Mouse (Mus musculus): ENCODE measurements around the gene 4930518I15Rik.
"Not testable (repeated sequence)": the region's sequence is repeated elsewhere in the genome, so short reads cannot be mapped to it uniquely, and the experiment has no call there.

4930518I15Rik gene

DNA sequence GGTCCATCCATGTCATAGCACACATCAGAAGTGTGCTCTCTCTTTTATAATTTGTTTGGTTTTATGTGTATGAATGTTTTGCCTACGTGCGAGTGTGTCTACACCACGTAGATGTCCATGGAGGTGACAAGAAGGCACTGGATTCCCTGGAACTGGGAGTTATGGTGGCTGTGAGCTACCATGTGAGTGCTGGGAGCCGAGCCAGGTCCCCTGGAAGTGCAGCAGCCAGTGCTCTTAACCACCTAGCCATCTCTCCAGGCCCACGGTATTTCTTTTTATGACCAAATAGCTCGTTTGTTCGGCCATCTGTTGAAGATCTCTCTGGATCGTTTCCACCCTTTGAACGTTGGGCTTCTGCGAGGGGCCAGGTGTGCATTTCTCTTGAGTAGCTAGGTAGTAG lies 14.4 kb downstream of the 4930518I15Rik start:
- in situ Hi-C loops (cut with MboI): no loop called here

DNA sequence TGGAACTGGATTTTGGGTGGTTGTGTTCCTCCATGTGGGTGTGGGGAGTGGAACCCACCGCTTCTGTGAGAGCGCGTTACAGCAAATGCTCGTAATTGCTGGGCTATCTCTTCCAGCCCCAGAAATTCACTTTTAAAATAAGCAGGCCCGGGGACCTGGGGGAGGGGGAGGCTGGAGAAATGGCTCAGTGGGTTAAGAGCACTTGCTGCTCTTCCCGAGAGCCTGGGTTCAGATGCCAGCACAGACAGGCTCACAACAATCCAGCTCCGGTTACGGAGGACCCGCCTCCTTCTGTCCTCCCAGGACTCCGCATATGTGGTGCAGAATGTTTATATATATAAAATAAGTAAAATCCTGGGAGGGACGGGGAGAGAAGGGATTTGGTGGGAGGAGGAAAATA lies 15.0 kb downstream of the 4930518I15Rik start:
- in situ Hi-C loops (cut with MboI): no loop called here

DNA sequence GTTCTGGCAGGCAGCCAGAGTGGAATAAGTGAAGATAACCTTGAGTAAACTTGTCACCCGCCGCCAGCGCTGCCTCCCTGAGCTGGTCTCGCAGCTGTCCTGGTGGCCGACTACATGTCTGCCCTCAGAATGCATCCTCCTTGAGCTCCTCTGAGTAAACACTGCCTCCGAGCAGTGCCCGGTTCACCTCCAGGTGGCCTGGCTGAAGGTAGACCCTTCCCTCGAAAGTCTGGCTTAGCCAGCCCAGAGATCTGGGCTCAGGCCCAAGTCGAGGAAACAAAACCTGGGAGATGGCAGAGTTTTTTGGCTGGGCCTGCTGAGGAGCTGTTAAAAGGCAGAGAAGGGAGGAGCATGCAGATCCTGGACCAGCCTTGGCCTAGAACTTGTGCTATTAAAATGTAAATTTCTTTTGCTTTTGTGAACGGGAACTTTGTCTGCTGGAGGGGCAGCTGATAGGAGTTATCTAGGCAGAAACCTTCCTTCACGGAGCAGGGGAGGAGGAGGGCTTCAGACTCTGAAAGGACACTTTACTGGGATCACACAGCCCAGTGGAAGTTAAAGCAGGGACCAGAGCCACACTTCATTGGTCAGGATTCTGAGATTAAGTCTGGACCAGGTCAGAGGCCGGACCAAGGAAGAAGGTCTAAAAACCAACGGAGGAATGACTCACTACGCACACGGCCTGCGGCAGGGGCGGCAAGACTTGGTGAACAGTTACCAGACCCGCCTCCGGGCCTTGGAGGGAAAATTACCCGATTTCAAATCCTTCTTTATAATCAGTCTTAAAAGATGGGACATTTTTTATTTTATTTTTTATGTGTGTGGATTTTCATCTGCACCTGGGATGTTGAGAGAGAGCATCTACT lies 15.7 kb downstream of the 4930518I15Rik start:
- in situ Hi-C loops (cut with MboI): no loop called here

DNA sequence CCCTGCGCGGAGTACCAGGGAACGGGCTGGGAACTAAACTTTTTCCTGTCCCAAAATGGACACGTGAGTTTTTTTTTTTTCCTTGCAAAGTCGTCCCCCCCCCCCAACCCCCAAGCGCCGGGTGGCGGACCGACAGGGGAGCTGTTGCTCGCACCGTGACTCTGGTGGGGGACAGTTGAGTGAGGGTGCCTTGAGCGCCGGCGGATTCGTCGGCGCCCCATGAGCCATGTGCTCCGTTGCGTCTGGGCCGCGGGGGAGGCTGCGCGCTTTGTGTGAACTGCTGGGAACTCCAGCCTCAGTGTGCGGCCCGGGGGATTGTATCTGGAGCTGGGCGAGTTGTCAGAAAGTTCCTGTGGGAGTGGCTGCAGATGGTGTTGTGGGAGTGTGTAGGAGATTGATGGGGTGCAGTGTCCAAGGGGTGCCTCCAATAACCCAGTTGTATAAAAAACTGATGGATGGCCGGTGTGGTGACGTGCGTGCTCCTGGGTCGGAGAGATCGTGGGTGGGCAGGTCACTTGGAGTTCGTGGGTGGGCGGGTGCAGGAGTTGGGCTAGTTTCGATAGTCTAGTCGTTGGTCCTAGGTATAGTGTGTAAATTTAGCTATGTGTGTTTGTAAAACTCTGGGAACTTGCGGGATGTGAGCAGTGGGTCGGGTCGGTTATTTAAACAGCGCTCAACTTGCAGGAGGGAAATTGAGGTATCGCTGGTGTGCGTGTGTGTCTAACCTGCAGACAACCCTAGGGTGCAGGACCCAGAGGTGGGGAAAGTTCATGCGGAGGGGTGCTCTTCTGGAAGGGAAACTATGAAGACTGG lies 16.5 kb downstream of the 4930518I15Rik start:
- in situ Hi-C loops (cut with MboI): no loop called here

DNA sequence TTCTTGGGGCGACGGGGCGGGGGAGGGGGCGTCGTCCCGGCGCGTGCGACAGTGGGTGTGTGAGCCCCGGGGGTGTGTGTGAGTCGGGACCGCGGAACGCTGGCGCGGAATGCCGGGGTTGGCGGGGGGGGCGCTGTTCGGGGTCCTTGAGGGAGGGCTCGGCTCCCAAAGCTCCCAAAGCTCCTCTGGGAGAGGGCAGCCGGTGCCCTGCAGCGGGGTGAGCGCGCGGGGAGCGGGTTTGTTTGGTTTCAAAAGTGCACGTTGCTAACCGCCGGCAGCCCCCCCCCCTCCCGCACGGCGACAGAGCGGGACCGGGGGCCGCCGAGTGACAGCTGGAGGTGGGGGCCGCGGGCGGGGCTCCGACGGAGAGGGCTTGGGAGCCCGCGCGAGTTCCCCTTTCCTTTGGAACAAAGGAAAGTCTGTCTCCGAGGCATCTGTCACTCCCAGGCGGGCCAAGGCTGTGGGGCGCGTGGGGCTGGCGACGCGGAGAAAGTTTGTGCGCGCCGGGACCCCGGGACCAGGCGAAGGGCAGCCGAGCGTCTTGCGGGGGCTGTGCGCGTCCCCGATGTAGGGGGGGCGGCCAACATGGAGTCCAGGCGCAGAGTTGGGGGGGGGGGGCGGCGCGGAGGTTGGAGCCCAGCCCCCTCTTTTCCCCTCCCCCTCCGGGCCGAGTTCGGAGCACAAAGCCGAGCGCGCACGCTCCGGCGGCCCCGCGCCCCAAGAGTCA lies 17.3 kb downstream of the 4930518I15Rik start:
- in situ Hi-C loops (cut with MboI): no loop called here

DNA sequence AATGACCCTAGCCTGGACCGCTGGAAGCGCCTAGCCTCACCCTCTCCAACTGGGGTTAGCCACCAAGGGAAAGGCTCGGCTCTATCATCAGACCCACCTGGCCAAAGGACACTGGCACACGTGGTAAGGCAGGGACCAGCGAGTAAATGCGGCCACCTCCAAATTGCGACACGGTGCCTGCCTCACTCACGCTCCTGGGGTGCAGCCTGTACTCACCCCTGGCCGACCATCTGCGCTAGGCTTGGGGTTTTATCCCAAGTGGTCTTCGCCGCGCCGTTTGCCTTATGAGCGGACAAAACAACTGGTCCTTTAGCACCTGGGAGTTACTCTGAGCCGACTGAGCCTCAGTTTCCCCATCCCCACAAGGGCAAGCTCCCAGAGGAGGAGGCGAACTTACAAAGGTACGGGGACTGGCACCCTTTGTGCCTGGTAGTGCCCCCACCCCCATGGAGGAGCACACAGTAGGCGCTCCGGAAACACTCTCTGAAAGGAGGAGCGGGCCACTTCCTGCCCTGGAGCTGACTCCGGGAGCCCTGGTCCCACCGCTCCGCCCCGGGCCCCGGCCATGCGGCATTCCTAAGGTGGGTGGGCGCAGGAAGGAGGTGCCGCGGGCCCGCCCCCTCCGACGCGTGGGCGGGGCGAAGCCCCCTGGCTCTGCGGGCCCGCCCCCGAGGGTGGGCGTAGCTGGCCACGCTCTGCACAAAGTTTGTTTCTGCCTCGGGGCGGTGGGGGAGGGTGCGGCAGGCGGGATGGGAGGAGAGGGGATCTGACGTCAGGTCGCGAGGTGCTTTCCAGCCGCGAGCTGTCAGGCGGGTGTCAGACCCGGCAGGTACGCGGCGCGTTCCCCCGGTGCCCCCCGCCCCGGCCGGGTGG lies 18.2 kb downstream of the 4930518I15Rik start, which contains the start of gene Tgif2:
Gene Tgif2, plus strand, starts transcription at position 689 of the 873 bp plus-strand sequence.
- in situ Hi-C loops (cut with MboI): no loop called here

DNA sequence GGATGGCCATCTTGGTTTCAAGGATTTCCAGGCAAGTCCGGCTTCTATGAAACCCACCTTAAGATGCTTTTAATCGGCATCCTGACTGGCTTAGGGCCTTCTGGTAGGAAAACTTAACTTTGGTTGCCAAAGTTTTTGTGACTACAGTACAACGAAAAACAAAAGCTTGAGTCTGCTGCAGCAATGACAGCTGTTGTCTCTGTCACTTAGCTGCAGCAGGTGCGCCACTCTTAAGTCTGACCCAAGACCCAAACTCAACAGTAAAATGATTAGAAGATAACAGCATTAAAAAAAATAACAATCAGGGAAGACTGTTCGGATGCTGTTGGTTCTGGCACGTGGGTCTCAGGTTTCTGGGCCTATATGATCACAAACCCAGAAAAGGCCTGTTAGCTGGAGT lies 18.9 kb downstream of the 4930518I15Rik start:
- in situ Hi-C loops (cut with MboI): no loop called here

DNA sequence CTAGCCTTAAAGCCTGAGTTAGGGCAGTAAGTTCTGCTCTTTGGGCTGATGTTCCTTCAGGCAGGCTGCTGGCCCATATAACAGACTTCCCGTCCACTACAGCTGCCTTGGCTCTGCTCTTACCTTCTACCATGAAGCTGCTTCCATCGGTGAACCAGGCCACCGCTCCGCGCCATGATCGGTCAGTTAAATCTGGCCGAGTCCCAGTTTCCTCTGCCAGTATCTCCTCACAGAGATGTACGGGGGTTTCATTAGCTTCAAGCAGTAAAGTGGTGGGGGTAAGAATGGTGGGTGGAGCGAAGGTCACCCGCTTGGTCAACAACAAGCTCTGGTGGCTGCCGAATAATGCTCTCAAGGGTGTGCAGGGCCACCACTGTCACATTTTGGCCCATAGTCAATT lies 23.4 kb downstream of the 4930518I15Rik start:
- in situ Hi-C loops (cut with MboI): no loop called here

DNA sequence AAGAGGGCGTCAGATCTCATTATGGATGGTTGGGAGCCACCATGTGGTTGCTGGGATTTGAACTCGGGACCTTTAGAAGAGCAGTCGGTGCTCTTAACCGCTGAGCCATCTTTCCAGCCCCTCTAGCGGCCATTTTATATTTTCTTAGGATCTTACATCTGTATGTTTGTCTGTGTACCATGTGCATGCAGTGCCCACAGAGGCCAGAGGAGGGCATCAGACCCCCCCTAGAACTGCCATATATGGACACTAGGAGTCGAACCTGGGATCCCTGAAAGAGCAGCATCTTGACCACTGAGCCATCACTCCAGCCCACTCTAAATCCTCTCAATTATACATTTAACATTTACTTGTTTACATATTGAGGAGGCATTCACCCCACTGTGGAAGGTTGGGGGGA lies 32.6 kb downstream of the 4930518I15Rik start:
- in situ Hi-C loops (cut with MboI): not testable (repeated sequence)

DNA sequence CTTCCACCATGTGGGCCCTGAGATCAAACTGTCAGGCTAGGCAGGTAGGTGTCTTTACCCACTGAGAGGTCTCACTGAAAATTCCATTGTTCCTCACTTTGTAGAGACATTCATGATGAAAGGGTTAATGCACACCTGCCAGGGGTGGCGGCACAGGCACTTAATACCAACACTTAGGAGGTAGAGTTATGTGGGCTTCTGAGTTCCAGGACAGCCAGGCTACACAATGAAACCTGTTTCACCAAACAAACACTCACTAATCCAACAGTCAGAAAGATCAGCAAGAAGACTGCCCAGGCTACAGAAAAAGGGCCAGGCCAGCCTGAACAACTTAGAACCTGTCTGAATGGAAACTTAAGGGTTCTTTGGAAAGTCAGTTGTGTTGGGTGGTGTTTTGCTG lies 41.6 kb downstream of the 4930518I15Rik start:
- in situ Hi-C loops (cut with MboI): no loop called here

DNA sequence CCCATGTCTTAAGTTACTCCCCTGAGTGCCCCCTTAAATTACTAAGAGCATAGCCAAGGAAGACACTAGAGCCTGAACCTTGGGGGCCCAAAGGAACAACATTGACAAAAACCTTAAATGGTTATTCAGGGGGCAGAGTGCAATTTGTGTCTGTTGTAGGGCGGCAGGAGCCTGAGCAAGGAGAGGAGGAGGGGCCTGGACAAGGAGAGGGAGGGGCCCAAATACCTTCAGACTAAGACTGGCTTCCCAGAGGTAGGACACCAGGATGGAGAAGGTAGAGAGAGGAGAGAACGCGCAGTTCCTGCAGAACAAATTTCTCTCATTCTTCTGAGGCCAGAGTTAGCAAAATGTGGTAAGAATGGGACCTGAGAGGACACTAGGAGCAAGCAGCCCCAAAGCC lies 42.3 kb downstream of the 4930518I15Rik start:
- in situ Hi-C loops (cut with MboI): no loop called here

DNA sequence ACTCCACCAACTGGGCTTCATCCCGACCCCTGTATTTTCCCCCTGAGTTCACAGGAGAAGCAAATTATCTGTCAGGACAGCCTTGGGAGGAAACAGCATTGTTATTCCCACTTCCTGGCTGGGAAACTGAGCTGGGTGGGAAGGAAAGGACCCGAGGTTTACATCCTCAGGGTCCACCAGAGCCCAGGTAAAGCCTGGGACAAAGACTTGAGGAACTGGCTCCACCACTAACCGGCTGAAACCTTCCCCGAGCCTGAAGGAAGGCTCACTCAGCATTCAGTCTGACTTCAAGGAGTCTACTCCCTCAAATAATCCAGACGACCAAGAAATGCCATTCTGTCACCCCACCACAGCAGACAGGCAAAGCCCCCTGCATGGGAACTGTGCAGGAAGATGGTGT lies 42.9 kb downstream of the 4930518I15Rik start:
- in situ Hi-C loops (cut with MboI): no loop called here

DNA sequence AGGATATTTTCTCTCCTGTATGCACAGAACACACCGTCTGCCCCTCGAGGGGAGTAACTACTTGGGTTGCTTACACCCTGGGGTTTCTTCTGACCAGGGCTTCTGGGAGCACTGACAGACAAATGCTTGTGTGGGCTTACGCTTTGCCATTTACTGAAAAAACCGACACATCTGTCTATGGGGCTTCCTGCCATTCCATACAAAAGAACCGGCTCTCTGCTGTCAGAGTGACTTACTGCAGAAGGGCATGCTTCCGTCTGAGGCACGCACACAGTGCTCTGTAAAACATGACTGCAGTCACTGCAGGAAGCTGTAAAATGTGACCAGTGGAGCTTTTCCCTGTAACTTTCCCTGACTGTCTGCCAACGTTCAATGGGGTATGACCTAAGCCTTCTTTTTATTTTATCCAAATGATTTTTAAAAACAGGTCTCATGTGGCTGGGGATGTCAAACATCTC lies 43.4 kb downstream of the 4930518I15Rik start:
- in situ Hi-C loops (cut with MboI): no loop called here

DNA sequence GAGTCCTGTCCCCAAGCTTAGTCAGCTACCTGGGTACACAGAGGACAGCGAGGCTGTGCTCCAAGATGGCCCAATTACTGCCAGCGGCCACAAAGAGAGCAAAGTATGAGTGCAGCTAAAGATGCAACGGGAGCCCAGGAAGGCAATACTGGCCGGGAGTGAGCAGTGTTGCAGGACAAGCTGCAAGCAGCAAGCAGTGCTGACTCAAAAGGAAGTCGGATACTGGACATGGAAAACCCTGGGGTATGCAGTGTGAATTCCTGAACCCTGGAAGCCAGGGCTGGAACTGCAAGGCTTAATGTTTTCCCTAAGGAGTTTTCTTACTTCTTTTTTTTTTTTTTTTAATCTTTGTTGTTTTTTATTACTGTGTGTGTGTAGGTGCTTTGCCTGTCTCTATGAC lies 46.2 kb downstream of the 4930518I15Rik start:
- in situ Hi-C loops (cut with MboI): no loop called here

DNA sequence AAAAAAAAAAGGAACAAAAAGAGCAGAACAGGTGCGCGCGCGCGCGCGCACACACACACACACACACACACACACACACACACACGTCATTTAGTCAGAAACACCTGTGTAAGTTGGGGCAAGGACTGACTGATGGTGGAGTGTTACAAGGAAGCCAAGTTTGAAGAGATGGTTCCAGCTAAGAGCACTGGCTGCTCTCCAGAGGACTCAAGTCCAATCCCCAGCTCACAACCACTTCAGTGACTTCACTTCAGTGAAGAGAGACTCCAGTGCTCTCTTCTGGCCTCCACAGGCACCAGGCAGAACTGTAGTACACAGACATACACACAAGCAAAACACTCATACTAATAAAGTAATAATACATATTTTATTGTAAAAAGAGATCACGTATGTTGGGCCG lies 47.0 kb downstream of the 4930518I15Rik start:
- in situ Hi-C loops (cut with MboI): no loop called here

DNA sequence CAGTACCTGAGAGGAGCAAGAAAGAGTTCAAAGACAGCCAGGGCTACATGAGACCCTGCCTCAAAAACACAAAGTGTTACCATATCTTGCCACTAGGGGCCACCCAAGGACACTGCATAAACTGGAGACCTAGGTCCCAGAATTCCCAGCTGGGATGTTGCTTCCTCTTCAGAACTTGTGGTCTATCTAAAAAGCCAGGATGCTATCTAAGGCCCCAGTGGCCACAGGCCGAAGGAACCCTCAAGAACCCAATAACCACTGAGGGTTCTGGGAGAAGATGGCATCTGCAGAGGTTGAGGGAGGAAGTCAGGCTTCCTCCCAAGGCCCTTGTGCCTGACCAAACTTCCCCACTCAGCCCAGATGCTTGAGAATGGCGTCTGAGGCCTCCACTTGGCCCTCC lies 48.2 kb downstream of the 4930518I15Rik start:
- in situ Hi-C loops (cut with MboI): no loop called here

DNA sequence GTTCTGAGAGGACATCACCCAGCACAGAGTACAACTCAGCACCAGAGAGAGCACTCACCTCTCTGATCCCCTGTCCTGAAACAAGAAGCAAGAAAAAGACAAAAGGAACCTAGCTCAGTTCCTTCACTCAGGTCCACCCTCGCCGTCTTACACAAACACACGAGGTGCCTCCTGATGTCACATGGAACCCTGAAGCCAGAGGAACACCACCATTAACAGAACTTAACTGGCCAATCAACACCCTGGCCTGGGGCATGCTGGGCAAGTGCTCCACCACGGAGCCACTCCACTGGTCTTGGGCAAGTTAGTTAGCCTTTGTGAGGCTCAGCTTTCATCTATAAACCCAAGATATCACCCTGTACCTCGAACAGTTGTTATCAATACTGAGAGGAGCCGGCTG lies 50.9 kb downstream of the 4930518I15Rik start:
- in situ Hi-C loops (cut with MboI): no loop called here
